ENCODE assay signal across 9 mouse cellular contexts in the genomic region with DNA sequence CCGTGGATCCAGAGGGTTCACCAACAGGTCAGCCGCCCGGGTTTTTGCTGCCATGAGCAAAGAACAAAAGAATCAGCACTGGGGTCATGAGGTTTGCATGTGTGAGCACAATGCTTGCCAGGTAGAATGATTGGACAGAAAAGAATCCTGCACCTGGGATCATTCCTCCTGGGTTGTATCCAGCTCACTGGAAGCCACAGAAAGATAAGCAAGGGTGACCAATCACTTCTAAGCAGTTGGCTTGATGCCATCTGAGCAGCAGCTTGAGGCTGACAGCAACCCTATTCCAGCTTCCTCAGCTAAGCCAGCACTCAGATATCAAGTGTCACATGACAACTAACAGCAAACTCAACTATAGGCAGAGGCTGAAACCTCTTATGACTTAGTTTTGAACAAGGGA.
A peak's percentile ranks its signal among the peaks of the same experiment; 100 is the strongest.
DNase-seq lines count a peak whose midpoint lies in the region; ATAC-seq and TF ChIP-seq lines count a peak whose summit lies in the region.
"Had no signal": no experiment of that assay in that cellular context is flagged by ENCODE, and none has a peak within 500 bp of the region (broad histone marks: within the 10 kb centered on the region; RNA-seq: fewer than 3 reads in every experiment).

No protein-coding gene starts in this region.

- H3K4me3 ChIP-seq in hindbrain, embryonic 14.5 days (replicated peaks; ENCODE audit: low read length) = no peak overlapping the region
- H3K4me3 ChIP-seq in hindbrain, embryonic 12.5 days = no peak overlapping the region
- H3K4me3 ChIP-seq in heart, embryonic 10.5 days = no peak overlapping the region
- H3K4me3 ChIP-seq in limb, embryonic 13.5 days = no peak overlapping the region
- no peak overlapping the region for H3K4me3 ChIP-seq in stomach, postnatal 0 days (ENCODE audit: low read depth, low read length)
- H3K4me3 ChIP-seq: liver, embryonic 15.5 days had no signal

- TF ChIP-seq CTCF in stomach, postnatal 0 days (IDR thresholded peaks at IDR 0.05; ENCODE audit: low read depth) = no peak

- WGBS in hindbrain, embryonic 14.5 days = 58% methylated on average over 3 of the region's 3 CpGs
- WGBS in hindbrain, embryonic 12.5 days = 71% methylated on average over 3 of the region's 3 CpGs
- WGBS in heart, embryonic 10.5 days = 33% methylated on average over 3 of the region's 3 CpGs
- WGBS in limb, embryonic 13.5 days = 64% methylated on average over 3 of the region's 3 CpGs
- 19% methylated on average over 3 of the region's 3 CpGs for WGBS in stomach, postnatal 0 days

- H3K27ac ChIP-seq in hindbrain, embryonic 14.5 days = no peak overlapping the region
- H3K27ac ChIP-seq in hindbrain, embryonic 12.5 days = no peak overlapping the region; the same call in 1 of the 2 replicates
- peak overlapping the region; percentile 83 for H3K27ac ChIP-seq in heart, embryonic 10.5 days
- no peak overlapping the region for H3K27ac ChIP-seq in limb, embryonic 13.5 days
- no peak overlapping the region for H3K27ac ChIP-seq in stomach, postnatal 0 days (replicated peaks)
- H3K27ac ChIP-seq: liver, embryonic 15.5 days had no signal

- H3K4me1 ChIP-seq in hindbrain, embryonic 14.5 days (replicated peaks; ENCODE audit: control insufficient read depth, insufficient read depth, low read length) = peaks cover 15% of the 10 kb centered on the region
- peaks cover 8% of the 10 kb centered on the region for H3K4me1 ChIP-seq in hindbrain, embryonic 12.5 days
- H3K4me1 ChIP-seq in heart, embryonic 10.5 days = peaks cover 44% of the 10 kb centered on the region
- 0 out of 2 replicates have a peak, but pooled peaks cover 3% of the 10 kb centered on the region for H3K4me1 ChIP-seq in limb, embryonic 13.5 days
- no peaks in the 10 kb centered on the region for H3K4me1 ChIP-seq in stomach, postnatal 0 days (replicated peaks; ENCODE audit: control insufficient read depth, insufficient read depth)
- H3K4me1 ChIP-seq: liver, embryonic 15.5 days had no signal

- no peak overlapping the region for H3K4me2 ChIP-seq in hindbrain, embryonic 14.5 days (replicated peaks)
- no peak overlapping the region for H3K4me2 ChIP-seq in hindbrain, embryonic 12.5 days (replicated peaks)
- no peak overlapping the region for H3K4me2 ChIP-seq in limb, embryonic 13.5 days (replicated peaks)
- H3K4me2 ChIP-seq in stomach, postnatal 0 days (replicated peaks; ENCODE audit: low read depth) = no peak overlapping the region
- H3K4me2 ChIP-seq: liver, embryonic 15.5 days had no signal

- H3K36me3 ChIP-seq in hindbrain, embryonic 14.5 days (replicated peaks; ENCODE audit: control insufficient read depth, insufficient read depth) = peaks cover 38% of the 10 kb centered on the region
- H3K36me3 ChIP-seq in hindbrain, embryonic 12.5 days = peaks cover 30% of the 10 kb centered on the region
- peaks cover 50% of the 10 kb centered on the region for H3K36me3 ChIP-seq in heart, embryonic 10.5 days
- H3K36me3 ChIP-seq in limb, embryonic 13.5 days = peaks cover 67% of the 10 kb centered on the region
- peaks cover 4% of the 10 kb centered on the region; the same call in 1 of the 2 replicates for H3K36me3 ChIP-seq in stomach, postnatal 0 days (ENCODE audit: control insufficient read depth, insufficient read depth, low read length)

- DNase-seq in hindbrain, embryonic 14.5 days (ENCODE audit: low spot score) = peak; percentile 50
- DNase-seq in adrenal gland, postnatal 36 days = peak; percentile 26 to 57
- peak; percentile 85 for DNase-seq in heart, embryonic 10.5 days (ENCODE audit: low spot score)
- peak; percentile 68 for DNase-seq in stomach, postnatal 0 days (ENCODE audit: low spot score)
- DNase-seq in left cerebral cortex, adult 11 months (ENCODE audit: low spot score) = no peak
- no peak for DNase-seq in spleen, adult 18-20 months

- ATAC-seq in hindbrain, embryonic 14.5 days (ENCODE audit: low FRiP score) = peak; percentile 64; the same call in 1 of the 2 replicates
- no peak for ATAC-seq in hindbrain, embryonic 12.5 days (ENCODE audit: low FRiP score)
- peak; percentile 48; the same call in 1 of the 2 replicates for ATAC-seq in limb, embryonic 13.5 days (ENCODE audit: low FRiP score, low read depth)
- ATAC-seq in stomach, postnatal 0 days (ENCODE audit: low FRiP score, low TSS enrichment) = peak; percentile 93

- H3K9ac ChIP-seq in hindbrain, embryonic 14.5 days = no peak overlapping the region
- H3K9ac ChIP-seq in hindbrain, embryonic 12.5 days = no peak overlapping the region
- no peak overlapping the region for H3K9ac ChIP-seq in limb, embryonic 13.5 days
- no peak overlapping the region for H3K9ac ChIP-seq in stomach, postnatal 0 days (ENCODE audit: low read length)
- H3K9ac ChIP-seq: liver, embryonic 15.5 days had no signal

- H3K9me3 ChIP-seq in hindbrain, embryonic 14.5 days (ENCODE audit: control insufficient read depth, low read length) = no peaks in the 10 kb centered on the region
- H3K9me3 ChIP-seq in hindbrain, embryonic 12.5 days (replicated peaks) = no peaks in the 10 kb centered on the region
- H3K9me3 ChIP-seq in heart, embryonic 10.5 days = no peaks in the 10 kb centered on the region
- H3K9me3 ChIP-seq in limb, embryonic 13.5 days = no peaks in the 10 kb centered on the region
- H3K9me3 ChIP-seq in stomach, postnatal 0 days (ENCODE audit: control insufficient read depth, low read length) = no peaks in the 10 kb centered on the region
- H3K9me3 ChIP-seq: liver, embryonic 15.5 days had no signal

- TF ChIP-seq EP300 in stomach, postnatal 0 days (optimal IDR thresholded peaks at IDR 0.05) = no peak

- H3K27me3 ChIP-seq in hindbrain, embryonic 14.5 days (ENCODE audit: control insufficient read depth, insufficient read depth, low read length) = no peaks in the 10 kb centered on the region
- H3K27me3 ChIP-seq in hindbrain, embryonic 12.5 days = no peaks in the 10 kb centered on the region
- no peaks in the 10 kb centered on the region for H3K27me3 ChIP-seq in heart, embryonic 10.5 days (ENCODE audit: insufficient read depth, poor library complexity, severe bottlenecking)
- H3K27me3 ChIP-seq in limb, embryonic 13.5 days = no peaks in the 10 kb centered on the region
- no peaks in the 10 kb centered on the region for H3K27me3 ChIP-seq in stomach, postnatal 0 days (ENCODE audit: control insufficient read depth, insufficient read depth, low read length)
- H3K27me3 ChIP-seq: liver, embryonic 15.5 days had no signal

Comparison
In these comparisons a context has a peak if more than half of its experiments do, and no peak if none do; other contexts are left out.
1. DNase-seq: peak in hindbrain, embryonic 14.5 days (single experiment), adrenal gland, postnatal 36 days (2 of 2), heart, embryonic 10.5 days (single experiment) and stomach, postnatal 0 days (single experiment); none in left cerebral cortex, adult 11 months (single experiment) and spleen, adult 18-20 months (0 of 2).